Mouse (Mus musculus): ENCODE measurements around the gene Sox10. TPM values are rescaled to one million over a fixed set of nuclear protein-coding genes. Genes with fewer than 3 reads are reported as not detected.

The Sox10 gene
- total and polyA plus RNA-seq, 3 experiments, result 0.11 TPM; not detected in 2

DNA sequence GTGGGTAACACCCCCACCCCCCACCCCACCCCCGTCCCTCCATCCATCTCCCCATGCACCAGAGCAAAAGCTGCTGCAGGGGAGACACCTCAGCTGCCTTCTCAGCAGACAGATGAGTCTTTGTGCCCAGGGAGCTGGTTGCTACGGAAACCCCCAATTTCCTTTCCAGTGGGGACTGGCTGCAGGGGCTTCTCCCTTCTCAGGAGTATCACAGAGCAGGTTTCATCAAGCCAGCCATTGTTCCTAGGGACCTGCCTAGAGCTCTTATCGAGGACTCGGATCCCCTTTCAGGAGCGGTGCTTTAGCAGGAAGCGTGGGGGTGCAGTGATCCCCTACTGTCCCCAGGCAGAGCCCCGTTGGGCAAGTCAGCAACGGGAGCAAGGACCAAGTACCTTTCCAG lies 13.2 kb downstream of the Sox10 start:
- H3K9me3 ChIP-seq (replicated peaks), result no peaks in the 10 kb centered on the region
- H3K4me1 ChIP-seq (ENCODE audit: insufficient read depth, low read depth, low read length), result peaks cover 4% of the 10 kb centered on the region
- ATAC-seq (ENCODE audit: extremely low read depth, insufficient number of reproducible peaks, low FRiP score, poor library complexity, severe bottlenecking) (no peak), DNase-seq (ENCODE audit: low spot score) (no peak)
- H3K36me3 ChIP-seq (replicated peaks), result peaks cover 69% of the 10 kb centered on the region
- TF ChIP-seq CTCF (IDR thresholded peaks at IDR 0.05; ENCODE audit: low read depth, low read length) (no peak), GATA1 (IDR thresholded peaks at IDR 0.05; ENCODE audit: borderline replicate concordance, low read length) (no peak), POLR2AphosphoS5 (IDR thresholded peaks at IDR 0.05; ENCODE audit: insufficient replicate concordance, low read depth, low read length) (no peak), TAL1 (conservative IDR thresholded peaks at IDR 0.05; ENCODE audit: low read depth, low read length) (no peak), GATA2 (IDR thresholded peaks at IDR 0.05; ENCODE audit: borderline replicate concordance, low read depth, low read length) (no peak)
- no peak overlapping the region for H3K4me3 ChIP-seq (ENCODE audit: low read depth, low read length)
- peaks cover 16% of the 10 kb centered on the region for H3K27me3 ChIP-seq (ENCODE audit: insufficient read depth, low read length)

DNA sequence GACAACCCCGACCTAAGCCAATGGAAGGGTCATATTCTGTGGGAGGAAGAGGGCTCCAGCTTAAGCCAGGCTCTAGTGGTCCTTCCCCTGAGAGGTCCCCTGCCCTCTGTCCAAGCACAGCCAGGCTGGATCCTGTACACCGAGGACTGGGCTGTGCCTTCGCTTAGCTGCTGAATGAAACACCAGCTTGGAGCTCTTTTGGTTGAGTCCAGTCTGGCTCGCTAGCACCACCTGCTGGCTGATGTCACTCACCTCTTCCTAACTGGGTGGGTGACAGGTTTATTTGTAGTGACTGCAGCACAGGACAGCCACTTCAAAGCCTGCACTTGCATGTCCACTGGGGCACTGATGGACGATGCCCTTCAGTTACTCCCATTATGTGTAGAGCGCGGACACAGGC lies 16.5 kb downstream of the Sox10 start:
- H3K9me3 ChIP-seq (replicated peaks), result no peaks in the 10 kb centered on the region
- TF ChIP-seq GATA1 (IDR thresholded peaks at IDR 0.05; ENCODE audit: borderline replicate concordance, low read length), result no peak
- no peak for TF ChIP-seq GATA2 (IDR thresholded peaks at IDR 0.05; ENCODE audit: borderline replicate concordance, low read depth, low read length)
- TF ChIP-seq CTCF (IDR thresholded peaks at IDR 0.05; ENCODE audit: low read depth, low read length), result peak; percentile 94
- no peak for TF ChIP-seq POLR2AphosphoS5 (IDR thresholded peaks at IDR 0.05; ENCODE audit: insufficient replicate concordance, low read depth, low read length)
- TF ChIP-seq TAL1 (conservative IDR thresholded peaks at IDR 0.05; ENCODE audit: low read depth, low read length), result no peak
- no peak overlapping the region for H3K4me3 ChIP-seq (ENCODE audit: low read depth, low read length)
- ATAC-seq (ENCODE audit: extremely low read depth, insufficient number of reproducible peaks, low FRiP score, poor library complexity, severe bottlenecking) (no peak), DNase-seq (ENCODE audit: low spot score) (peak; percentile 66)
- H3K4me1 ChIP-seq (ENCODE audit: insufficient read depth, low read depth, low read length), result peaks cover 15% of the 10 kb centered on the region
- H3K27me3 ChIP-seq (ENCODE audit: insufficient read depth, low read length), result no peaks in the 10 kb centered on the region
- H3K36me3 ChIP-seq (replicated peaks), result peaks cover 97% of the 10 kb centered on the region

DNA sequence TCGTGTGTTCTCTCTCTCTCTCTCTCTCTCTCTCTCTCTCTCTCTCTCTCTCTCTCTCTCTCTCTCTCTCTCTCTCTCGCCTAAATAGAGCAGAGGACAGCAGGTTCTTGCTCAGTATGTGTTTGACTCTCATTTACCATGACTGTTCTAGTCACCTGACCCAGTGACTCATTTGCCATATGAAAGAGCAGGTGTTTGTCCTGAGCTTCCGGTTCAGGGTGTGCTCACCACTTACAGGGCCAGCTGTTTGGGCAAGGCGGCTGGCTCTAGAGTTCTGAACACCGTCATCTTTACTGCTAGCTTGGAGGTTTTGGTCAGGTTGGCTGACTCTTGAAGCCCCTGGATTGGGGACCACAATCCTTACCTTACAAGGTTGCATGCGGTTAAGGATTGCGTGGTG lies 19.5 kb downstream of the Sox10 start:
- DNase-seq (ENCODE audit: low spot score) (no peak), ATAC-seq (ENCODE audit: extremely low read depth, insufficient number of reproducible peaks, low FRiP score, poor library complexity, severe bottlenecking) (no peak)
- Histone ChIP-seq H3K9me3 (replicated peaks) (no peaks in the 10 kb centered on the region), H3K4me3 (ENCODE audit: low read depth, low read length) (no peak overlapping the region), H3K27me3 (ENCODE audit: insufficient read depth, low read length) (no peaks in the 10 kb centered on the region), H3K36me3 (replicated peaks) (peaks cover 75% of the 10 kb centered on the region), H3K4me1 (ENCODE audit: insufficient read depth, low read depth, low read length) (peaks cover 34% of the 10 kb centered on the region)
- TF ChIP-seq GATA1 (IDR thresholded peaks at IDR 0.05; ENCODE audit: borderline replicate concordance, low read length) (no peak), CTCF (IDR thresholded peaks at IDR 0.05; ENCODE audit: low read depth, low read length) (no peak), POLR2AphosphoS5 (IDR thresholded peaks at IDR 0.05; ENCODE audit: insufficient replicate concordance, low read depth, low read length) (no peak), TAL1 (conservative IDR thresholded peaks at IDR 0.05; ENCODE audit: low read depth, low read length) (no peak), GATA2 (IDR thresholded peaks at IDR 0.05; ENCODE audit: borderline replicate concordance, low read depth, low read length) (no peak)

DNA sequence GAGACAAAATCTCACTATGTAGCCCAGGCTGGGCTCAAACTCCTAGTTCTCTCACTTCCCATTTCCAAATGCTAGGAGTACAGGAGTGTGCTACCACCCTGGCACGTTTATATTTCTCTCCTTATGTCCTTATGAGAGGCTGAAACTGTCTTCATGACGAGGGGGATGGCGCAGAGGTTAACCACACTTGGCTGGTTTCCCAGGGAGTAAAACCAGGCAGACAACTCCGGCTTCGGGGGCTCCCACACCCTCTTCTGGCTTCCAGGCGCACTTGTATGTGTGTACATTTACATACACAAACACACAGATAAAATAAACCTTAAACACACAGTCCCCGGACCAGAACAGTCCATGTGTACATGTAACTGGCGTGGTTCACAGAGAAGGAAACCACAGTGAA lies 21.0 kb downstream of the Sox10 start:
- peaks cover 63% of the 10 kb centered on the region for H3K36me3 ChIP-seq (replicated peaks)
- no peak for ATAC-seq (ENCODE audit: extremely low read depth, insufficient number of reproducible peaks, low FRiP score, poor library complexity, severe bottlenecking)
- H3K4me3 ChIP-seq (ENCODE audit: low read depth, low read length), result no peak overlapping the region
- H3K4me1 ChIP-seq (ENCODE audit: insufficient read depth, low read depth, low read length), result peaks cover 42% of the 10 kb centered on the region
- H3K27me3 ChIP-seq (ENCODE audit: insufficient read depth, low read length), result no peaks in the 10 kb centered on the region
- TF ChIP-seq CTCF (IDR thresholded peaks at IDR 0.05; ENCODE audit: low read depth, low read length) (no peak), GATA2 (IDR thresholded peaks at IDR 0.05; ENCODE audit: borderline replicate concordance, low read depth, low read length) (no peak), POLR2AphosphoS5 (IDR thresholded peaks at IDR 0.05; ENCODE audit: insufficient replicate concordance, low read depth, low read length) (no peak), TAL1 (conservative IDR thresholded peaks at IDR 0.05; ENCODE audit: low read depth, low read length) (no peak), GATA1 (IDR thresholded peaks at IDR 0.05; ENCODE audit: borderline replicate concordance, low read length) (no peak)
- H3K9me3 ChIP-seq (replicated peaks), result no peaks in the 10 kb centered on the region
- no peak for DNase-seq (ENCODE audit: low spot score)

DNA sequence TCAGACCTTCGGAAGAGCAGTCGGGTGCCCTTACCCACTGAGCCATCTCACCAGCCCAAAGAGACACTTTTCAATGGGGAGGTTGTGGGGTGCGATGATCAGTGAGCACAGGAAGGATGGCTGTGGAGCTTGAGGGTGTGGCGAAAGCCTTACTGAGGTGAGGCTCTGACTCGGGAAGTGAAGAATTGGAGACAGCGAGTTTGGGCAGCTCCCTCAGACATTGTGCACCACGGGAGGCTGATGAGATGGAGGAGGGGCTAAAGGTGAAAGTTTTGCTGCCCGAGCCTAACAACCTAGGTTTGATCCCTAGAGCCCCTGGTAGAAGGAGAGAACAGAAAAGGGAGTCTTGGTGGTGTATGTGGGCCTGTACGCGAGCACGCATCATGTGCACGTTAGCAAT lies 21.7 kb downstream of the Sox10 start:
- ATAC-seq (ENCODE audit: extremely low read depth, insufficient number of reproducible peaks, low FRiP score, poor library complexity, severe bottlenecking) (no peak), DNase-seq (ENCODE audit: low spot score) (no peak)
- TF ChIP-seq GATA2 (IDR thresholded peaks at IDR 0.05; ENCODE audit: borderline replicate concordance, low read depth, low read length) (no peak), POLR2AphosphoS5 (IDR thresholded peaks at IDR 0.05; ENCODE audit: insufficient replicate concordance, low read depth, low read length) (no peak), TAL1 (conservative IDR thresholded peaks at IDR 0.05; ENCODE audit: low read depth, low read length) (no peak), CTCF (IDR thresholded peaks at IDR 0.05; ENCODE audit: low read depth, low read length) (no peak), GATA1 (IDR thresholded peaks at IDR 0.05; ENCODE audit: borderline replicate concordance, low read length) (no peak)
- peaks cover 56% of the 10 kb centered on the region for H3K36me3 ChIP-seq (replicated peaks)
- peaks cover 40% of the 10 kb centered on the region for H3K4me1 ChIP-seq (ENCODE audit: insufficient read depth, low read depth, low read length)
- no peaks in the 10 kb centered on the region for H3K9me3 ChIP-seq (replicated peaks)
- H3K4me3 ChIP-seq (ENCODE audit: low read depth, low read length), result peak overlapping the region; percentile 16; the same call in 1 of the 2 replicates
- no peaks in the 10 kb centered on the region for H3K27me3 ChIP-seq (ENCODE audit: insufficient read depth, low read length)

DNA sequence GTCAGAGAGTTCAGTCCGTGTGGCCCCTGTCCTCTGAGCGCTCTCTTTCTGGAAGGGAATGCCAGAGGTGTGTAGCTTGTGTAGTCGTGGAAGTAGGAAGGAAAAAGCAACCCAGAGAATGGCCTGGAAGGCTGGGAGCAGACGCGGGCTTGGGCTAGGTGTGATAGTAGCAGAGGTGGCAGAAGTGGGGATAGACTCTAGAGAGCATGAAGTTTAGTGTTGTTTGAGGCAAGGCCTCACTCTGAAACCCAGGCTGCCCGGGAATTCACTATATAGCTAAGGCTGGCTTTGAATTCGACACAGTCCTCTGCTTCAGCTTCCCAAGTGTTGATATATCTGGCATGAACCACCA lies 23.5 kb downstream of the Sox10 start:
- Histone ChIP-seq H3K36me3 (replicated peaks) (peaks cover 38% of the 10 kb centered on the region), H3K4me3 (ENCODE audit: low read depth, low read length) (peak overlapping the region; percentile 90), H3K9me3 (replicated peaks) (no peaks in the 10 kb centered on the region), H3K4me1 (ENCODE audit: insufficient read depth, low read depth, low read length) (peaks cover 38% of the 10 kb centered on the region), H3K27me3 (ENCODE audit: insufficient read depth, low read length) (peaks cover 8% of the 10 kb centered on the region)
- TF ChIP-seq TAL1 (conservative IDR thresholded peaks at IDR 0.05; ENCODE audit: low read depth, low read length) (no peak), GATA1 (IDR thresholded peaks at IDR 0.05; ENCODE audit: borderline replicate concordance, low read length) (no peak), POLR2AphosphoS5 (IDR thresholded peaks at IDR 0.05; ENCODE audit: insufficient replicate concordance, low read depth, low read length) (no peak), GATA2 (IDR thresholded peaks at IDR 0.05; ENCODE audit: borderline replicate concordance, low read depth, low read length) (no peak)
- peak; percentile 34 for DNase-seq (ENCODE audit: low spot score)
- ATAC-seq (ENCODE audit: extremely low read depth, insufficient number of reproducible peaks, low FRiP score, poor library complexity, severe bottlenecking), result no peak; the same call in 1 of the 2 replicates
